9 mouse cellular contexts compared by ENCODE assay signal in the genomic region with DNA sequence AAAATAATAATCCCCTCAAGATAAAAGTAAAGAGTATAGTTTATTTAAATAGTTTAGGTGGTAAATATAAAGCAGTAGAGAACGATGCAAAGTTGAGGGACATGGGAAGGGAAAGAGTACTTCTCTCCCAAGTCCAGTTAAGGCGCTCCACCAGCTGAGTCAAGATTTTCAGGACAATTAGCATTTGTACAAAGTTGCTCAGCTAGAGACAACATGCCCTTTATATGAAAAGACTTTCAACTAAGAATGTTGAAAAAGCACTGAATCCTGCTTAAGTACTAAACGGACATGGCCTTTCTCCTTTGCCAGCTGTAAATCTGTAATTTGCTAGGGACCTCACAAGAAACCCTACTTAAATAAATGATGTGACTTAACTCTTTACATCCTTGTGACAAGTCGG. TPM values are rescaled to one million over a fixed set of nuclear protein-coding genes. Genes with fewer than 3 reads are reported as not detected.
DNase-seq lines count a peak whose midpoint lies in the region; ATAC-seq and TF ChIP-seq lines count a peak whose summit lies in the region.
"Had no signal": no experiment of that assay in that cellular context is flagged by ENCODE, and none has a peak within 500 bp of the region (broad histone marks: within the 10 kb centered on the region; RNA-seq: fewer than 3 reads in every experiment).

No protein-coding gene starts in this region.

- H3K36me3 ChIP-seq in hindbrain, embryonic 14.5 days (replicated peaks; ENCODE audit: control insufficient read depth, insufficient read depth), result no peaks in the 10 kb centered on the region
- no peaks in the 10 kb centered on the region for H3K36me3 ChIP-seq in midbrain, embryonic 16.5 days (ENCODE audit: control insufficient read depth, insufficient read depth, low read length)

- peak; percentile 8 for DNase-seq in kidney, adult 9 months
- no peak for DNase-seq in kidney, adult 8-10 months
- peak; percentile 71 for DNase-seq in brain, embryonic 14.5 days (ENCODE audit: low read depth)
- DNase-seq in hindbrain, embryonic 14.5 days (ENCODE audit: low spot score), result peak; percentile 49
- DNase-seq in adrenal gland, postnatal 14 days, result no peak
- no peak for DNase-seq in lung, adult 2 months

- peak overlapping the region; percentile 51 for H3K4me3 ChIP-seq in hindbrain, embryonic 14.5 days (replicated peaks; ENCODE audit: low read length)
- H3K4me3 ChIP-seq in midbrain, embryonic 16.5 days (ENCODE audit: low read depth, low read length), result peak overlapping the region; percentile 61
- no peak overlapping the region for H3K4me3 ChIP-seq in lung, adult 2 months (replicated peaks; ENCODE audit: extremely low read depth, low read depth, low read length)

- no peak for TF ChIP-seq CTCF in brain, embryonic 14.5 days (IDR thresholded peaks at IDR 0.05; ENCODE audit: borderline replicate concordance, extremely low read depth, insufficient read depth, insufficient read length)
- no peak for TF ChIP-seq CTCF in lung, adult 2 months (IDR thresholded peaks at IDR 0.05; ENCODE audit: insufficient read depth, low read length)

- H3K9me3 ChIP-seq in hindbrain, embryonic 14.5 days (ENCODE audit: control insufficient read depth, low read length), result no peaks in the 10 kb centered on the region
- no peaks in the 10 kb centered on the region for H3K9me3 ChIP-seq in midbrain, embryonic 16.5 days (replicated peaks; ENCODE audit: control insufficient read depth, low read length, poor library complexity, severe bottlenecking)

- H3K4me1 ChIP-seq in hindbrain, embryonic 14.5 days (replicated peaks; ENCODE audit: control insufficient read depth, insufficient read depth, low read length), result peaks cover 15% of the 10 kb centered on the region
- peaks cover 13% of the 10 kb centered on the region for H3K4me1 ChIP-seq in midbrain, embryonic 16.5 days (ENCODE audit: control insufficient read depth, insufficient read depth, low read length)
- peaks cover 2% of the 10 kb centered on the region; the same call in 1 of the 2 replicates for H3K4me1 ChIP-seq in lung, adult 2 months (ENCODE audit: control insufficient read depth, insufficient read depth, low read length)

- no peak for TF ChIP-seq POLR2A in brain, embryonic 14.5 days (IDR thresholded peaks at IDR 0.05; ENCODE audit: borderline replicate concordance, extremely low read depth, insufficient read depth, insufficient read length, poor library complexity, severe bottlenecking)
- TF ChIP-seq POLR2A in lung, adult 2 months (IDR thresholded peaks at IDR 0.05; ENCODE audit: borderline replicate concordance, extremely low read depth, low read depth, low read length), result no peak

- peak overlapping the region; percentile 62 for H3K4me2 ChIP-seq in hindbrain, embryonic 14.5 days (replicated peaks)
- H3K4me2 ChIP-seq in midbrain, embryonic 16.5 days (ENCODE audit: low read length), result peak overlapping the region; percentile 81

- H3K27me3 ChIP-seq in hindbrain, embryonic 14.5 days (ENCODE audit: control insufficient read depth, insufficient read depth, low read length), result no peaks in the 10 kb centered on the region
- no peaks in the 10 kb centered on the region for H3K27me3 ChIP-seq in midbrain, embryonic 16.5 days (ENCODE audit: control insufficient read depth, insufficient read depth, low read depth, low read length)

- peak overlapping the region; percentile 70 for H3K9ac ChIP-seq in hindbrain, embryonic 14.5 days
- peak overlapping the region; percentile 79; the same call in 1 of the 2 replicates for H3K9ac ChIP-seq in midbrain, embryonic 16.5 days (ENCODE audit: low read depth, low read length)

- H3K27ac ChIP-seq in hindbrain, embryonic 14.5 days, result peak overlapping the region; percentile 98
- peak overlapping the region; percentile 99 for H3K27ac ChIP-seq in midbrain, embryonic 16.5 days (ENCODE audit: low read length)

- 41% methylated on average over 4 of the region's 4 CpGs for WGBS in hindbrain, embryonic 14.5 days
- WGBS in midbrain, embryonic 16.5 days, result 30% methylated on average over 4 of the region's 4 CpGs
- 47% methylated on average over 4 of the region's 4 CpGs for WGBS in lung, adult 2 months

- no peak for ATAC-seq in hindbrain, embryonic 14.5 days (ENCODE audit: low FRiP score)
- no peak for ATAC-seq in midbrain, embryonic 16.5 days
- no peak for ATAC-seq in inflammation-experienced regulatory T-cells, adult 6 months

RNA-seq across cellular contexts. Expression of a gene that starts 0.3 kb away (rescaled TPM):
- 55.5 and 62.9 TPM in 2 replicates for polyA plus RNA-seq in brain, embryonic 14.5 days (2012; rRNA removed)
- 19.7 and 20.6 TPM in 2 replicates for polyA plus RNA-seq in hindbrain, embryonic 14.5 days (2014; fragmentation: Nextera tagmentation; extraction: Ambion mirVana)
- polyA plus RNA-seq in midbrain, embryonic 16.5 days (2015; fragmentation: Nextera tagmentation; extraction: Ambion mirVana), result 22.0 and 22.9 TPM in 2 replicates
- 14.3 and 19.6 TPM in 2 replicates for total RNA-seq in adrenal gland, postnatal 14 days (2021)
- 16.0 and 21.5 TPM in 2 replicates for polyA plus RNA-seq in lung, adult 2 months (2012; rRNA removed)
- 1 to 10 TPM; 1.6 to 9.5 (median 5.9) TPM for polyA plus RNA-seq in inflammation-experienced regulatory T-cells, adult 6 months (2017; shearing (Covaris generic))

RNA-seq across cellular contexts. Expression of a gene that starts 38.0 kb away (rescaled TPM):
- polyA plus RNA-seq in brain, embryonic 14.5 days (2012; rRNA removed), result not detected in 2 replicates
- polyA plus RNA-seq in hindbrain, embryonic 14.5 days (2014; fragmentation: Nextera tagmentation; extraction: Ambion mirVana), result not detected in 2 replicates
- not detected in 2 replicates for polyA plus RNA-seq in midbrain, embryonic 16.5 days (2015; fragmentation: Nextera tagmentation; extraction: Ambion mirVana)
- not detected in 2 replicates for total RNA-seq in adrenal gland, postnatal 14 days (2021)
- 935 TPM in 1 of 2 replicates, not detected in the other for polyA plus RNA-seq in lung, adult 2 months (2012; rRNA removed)
- not detected for polyA plus RNA-seq in inflammation-experienced regulatory T-cells, adult 6 months (2017; shearing (Covaris generic))
- polyA plus RNA-seq: small intestine, adult 2 months had no signal

RNA-seq across cellular contexts. Expression of a gene that starts 53.4 kb away (rescaled TPM):
- polyA plus RNA-seq in brain, embryonic 14.5 days (2012; rRNA removed), result 139 and 158 TPM in 2 replicates
- 215 and 245 TPM in 2 replicates for polyA plus RNA-seq in hindbrain, embryonic 14.5 days (2014; fragmentation: Nextera tagmentation; extraction: Ambion mirVana)
- 141 and 227 TPM in 2 replicates for polyA plus RNA-seq in midbrain, embryonic 16.5 days (2015; fragmentation: Nextera tagmentation; extraction: Ambion mirVana)
- total RNA-seq in adrenal gland, postnatal 14 days (2021), result 4.3 and 8.4 TPM in 2 replicates
- 1.4 and 1.6 TPM in 2 replicates for polyA plus RNA-seq in lung, adult 2 months (2012; rRNA removed)
- polyA plus RNA-seq in inflammation-experienced regulatory T-cells, adult 6 months (2017; shearing (Covaris generic)), result 1 to 10 TPM in 1 of 3 experiments, not detected in 2; 5.9 TPM

Comparison
In these comparisons a context has a peak if more than half of its experiments do, and no peak if none do; other contexts are left out.
1. DNase-seq: peak in kidney, adult 9 months (single experiment), brain, embryonic 14.5 days (single experiment) and hindbrain, embryonic 14.5 days (single experiment); none in kidney, adult 8-10 months (0 of 2), adrenal gland, postnatal 14 days (single experiment) and lung, adult 2 months (single experiment).
2. RNA of a gene that starts 53.4 kb away (polyA plus RNA-seq): 215 to 245 TPM in hindbrain, embryonic 14.5 days, 141 to 227 TPM in midbrain, embryonic 16.5 days and 139 to 158 TPM in brain, embryonic 14.5 days; 1.4 to 1.6 TPM in lung, adult 2 months and 5.9 TPM in inflammation-experienced regulatory T-cells, adult 6 months; every median in the first group is over 10 times any median in the second.